Mouse (Mus musculus) hindbrain, postnatal 0 days (tissue): ENCODE results near the gene Kdm5b. TPM values are rescaled to one million over a fixed set of nuclear protein-coding genes. Genes with fewer than 3 reads are reported as not detected.

Source experiments
- ATAC-seq: fragments of 200-750 bp; cut with Nextera tagmentation; 2 replicates; pipeline ENCODE4 v1.8.0; 2017; ENCODE audit warnings: mild to moderate bottlenecking, moderate TSS enrichment, moderate library complexity
- DNase-seq: peaks from one replicate; pipeline ENCODE4 v3.0.0-alpha.2; 2015; ENCODE audit warnings: low spot score
- H3K27ac ChIP-seq: fragments of 300-500 bp; sonication (generic); 2 replicates; pipeline ENCODE4 v1.5.1; 2014; ENCODE audit warnings: mild to moderate bottlenecking
- H3K27me3 ChIP-seq: fragments of 300-500 bp; sonication (generic); 2 replicates; pipeline ENCODE4 v1.6.1; 2014; ENCODE audit warnings: low read length, mixed read lengths; ENCODE audit not compliant: insufficient read depth
- H3K36me3 ChIP-seq: fragments of 300-500 bp; sonication (generic); 2 replicates; pipeline ENCODE4 v1.6.1; 2014; ENCODE audit warnings: low read length, mixed read lengths; ENCODE audit not compliant: insufficient read depth
- H3K4me1 ChIP-seq: fragments of 300-500 bp; sonication (generic); 2 replicates; pipeline ENCODE4 v1.6.1; 2014; ENCODE audit warnings: antibody characterized with exemption, low read length, mixed read lengths; ENCODE audit not compliant: insufficient read depth
- H3K4me2 ChIP-seq: fragments of 300-500 bp; sonication (generic); 2 replicates; pipeline ENCODE4 v1.6.1; 2014; ENCODE audit warnings: low read depth, mild to moderate bottlenecking, low read length, moderate library complexity, mixed read lengths
- H3K4me3 ChIP-seq: fragments of 300-500 bp; sonication (generic); 2 replicates; pipeline ENCODE4 v1.5.1; 2014; ENCODE audit warnings: low read length
- H3K9ac ChIP-seq: fragments of 300-500 bp; sonication (generic); replicated peaks from 2 replicates; pipeline ENCODE4 v1.6.1; 2014; ENCODE audit warnings: mild to moderate bottlenecking, low read length, moderate library complexity, mixed read lengths
- H3K9me3 ChIP-seq: fragments of 300-500 bp; sonication (generic); 2 replicates; pipeline ENCODE4 v1.6.1; 2016; ENCODE audit warnings: low read length, mixed read lengths
- CTCF ChIP-seq: IDR thresholded peaks from 2 replicates; pipeline ENCODE4 v1.5.1; 2016; ENCODE audit warnings: antibody characterized with exemption, control low read depth, low read depth
- WGBS: fragments of 180-500 bp; shearing (Covaris S2); extraction: QIAGEN DNeasy Blood & Tissue Kit; methylation state at CpG from one replicate; pipeline ENCODE4 v1.1.7; 2014; 5-methylcytosine and 5-hydroxymethylcytosine counted together
- polyA plus RNA-seq: library from polyadenylated mRNA; unstranded; fragments of >200 nt; fragmentation: Nextera tagmentation; extraction: Ambion mirVana; gene quantifications from 2 replicates; pipeline ENCODE4 v1.2.1, GENCODE M21; 2015
- total RNA-seq: library from RNA; depleted of rRNA; stranded (reverse); fragments of >200 nt; gene quantifications from 2 replicates; pipeline ENCODE4 v1.2.3, GENCODE M21; 2014

Kdm5b gene
- total and polyA plus RNA-seq, 2 experiments from 2014 or later: 42.1 to 59.2 TPM

GRCm38 (mm10) chr1:134604086-134604485 lies 44.1 kb downstream of the Kdm5b start:
- WGBS: 97% methylated on average over 2 of the region's 2 CpGs
- Histone ChIP-seq H3K4me2 (no peak overlapping the region), H3K9me3 (no peaks in the 10 kb centered on the region), H3K36me3 (peaks cover 75% of the 10 kb centered on the region), H3K4me3 (no peak overlapping the region), H3K27me3 (no peaks in the 10 kb centered on the region), H3K4me1 (no peaks in the 10 kb centered on the region), H3K9ac (no peak overlapping the region), H3K27ac (no peak overlapping the region)
- no peak for TF ChIP-seq CTCF
- DNase-seq (no peak), ATAC-seq (no peak)

- no peaks in the 10 kb centered on the region for H3K27me3 ChIP-seq
- DNase-seq (no peak), ATAC-seq (no peak)
- H3K4me3 ChIP-seq: no peak overlapping the region
- H3K4me1 ChIP-seq: no peaks in the 10 kb centered on the region
- no peaks in the 10 kb centered on the region for H3K9me3 ChIP-seq
- H3K36me3 ChIP-seq: peaks cover 70% of the 10 kb centered on the region
- WGBS: 83% methylated on average over 8 of the region's 8 CpGs
- no peak for TF ChIP-seq CTCF
- no peak overlapping the region for H3K4me2 ChIP-seq
- no peak overlapping the region for H3K27ac ChIP-seq
- H3K9ac ChIP-seq: no peak overlapping the region
Measured at GRCm38 (mm10) chr1:134605670-134606069, 45.7 kb downstream of the Kdm5b start.

GRCm38 (mm10) chr1:134606381-134606780 lies 46.4 kb downstream of the Kdm5b start:
- peaks cover 63% of the 10 kb centered on the region for H3K36me3 ChIP-seq
- no peak overlapping the region for H3K4me2 ChIP-seq
- no peaks in the 10 kb centered on the region for H3K9me3 ChIP-seq
- H3K27ac ChIP-seq: no peak overlapping the region
- WGBS: 97% methylated on average over 2 of the region's 2 CpGs
- H3K4me3 ChIP-seq: no peak overlapping the region
- no peaks in the 10 kb centered on the region for H3K27me3 ChIP-seq
- no peak overlapping the region for H3K9ac ChIP-seq
- ATAC-seq (no peak), DNase-seq (no peak)
- no peak for TF ChIP-seq CTCF
- H3K4me1 ChIP-seq: no peaks in the 10 kb centered on the region

- no peaks in the 10 kb centered on the region for H3K9me3 ChIP-seq
- ATAC-seq: no peak
- no peak overlapping the region for H3K27ac ChIP-seq
- H3K4me3 ChIP-seq: no peak overlapping the region
- WGBS: 83% methylated on average over 1 of the region's 1 CpGs
- H3K27me3 ChIP-seq: no peaks in the 10 kb centered on the region
- no peak overlapping the region for H3K9ac ChIP-seq
- H3K36me3 ChIP-seq: peaks cover 59% of the 10 kb centered on the region
- no peak overlapping the region for H3K4me2 ChIP-seq
- no peaks in the 10 kb centered on the region for H3K4me1 ChIP-seq
- no peak for DNase-seq
- TF ChIP-seq CTCF: peak; percentile 37
Measured at GRCm38 (mm10) chr1:134607279-134607678, 47.3 kb downstream of the Kdm5b start.

- no peak overlapping the region for H3K4me3 ChIP-seq
- DNase-seq (no peak), ATAC-seq (no peak)
- TF ChIP-seq CTCF: no peak
- WGBS: 81% methylated on average over 4 of the region's 4 CpGs
- H3K9me3 ChIP-seq: no peaks in the 10 kb centered on the region
- H3K36me3 ChIP-seq: peaks cover 59% of the 10 kb centered on the region
- no peaks in the 10 kb centered on the region for H3K27me3 ChIP-seq
- no peak overlapping the region for H3K9ac ChIP-seq
- H3K27ac ChIP-seq: no peak overlapping the region
- H3K4me2 ChIP-seq: no peak overlapping the region
- no peaks in the 10 kb centered on the region for H3K4me1 ChIP-seq
Measured at GRCm38 (mm10) chr1:134609172-134609571, 49.2 kb downstream of the Kdm5b start.

- Histone ChIP-seq H3K9ac (no peak overlapping the region), H3K27me3 (no peaks in the 10 kb centered on the region), H3K36me3 (peaks cover 48% of the 10 kb centered on the region), H3K9me3 (no peaks in the 10 kb centered on the region), H3K27ac (no peak overlapping the region), H3K4me2 (no peak overlapping the region), H3K4me3 (no peak overlapping the region), H3K4me1 (no peaks in the 10 kb centered on the region)
- ATAC-seq: no peak
- no peak for DNase-seq
- no peak for TF ChIP-seq CTCF
- WGBS: 97% methylated on average over 5 of the region's 5 CpGs
Measured at GRCm38 (mm10) chr1:134614554-134614953, 54.6 kb downstream of the Kdm5b start.

- H3K4me1 ChIP-seq: no peaks in the 10 kb centered on the region
- H3K4me2 ChIP-seq: no peak overlapping the region
- H3K9me3 ChIP-seq: no peaks in the 10 kb centered on the region
- no peaks in the 10 kb centered on the region for H3K27me3 ChIP-seq
- H3K4me3 ChIP-seq: no peak overlapping the region
- TF ChIP-seq CTCF: no peak
- no peak overlapping the region for H3K9ac ChIP-seq
- ATAC-seq (no peak), DNase-seq (no peak)
- 93% methylated on average over 2 of the region's 2 CpGs for WGBS
- peaks cover 50% of the 10 kb centered on the region for H3K36me3 ChIP-seq
- no peak overlapping the region for H3K27ac ChIP-seq
Measured at GRCm38 (mm10) chr1:134614988-134615387, 55.0 kb downstream of the Kdm5b start.
